Mouse (Mus musculus): Measurements from ENCODE around the gene Arhgef5.

The Arhgef5 gene

GRCm38 (mm10) chr6:43333479-43333878, 68.1 kb downstream of the Arhgef5 start:
- DNase-seq (ENCODE audit: low spot score): no peak

GRCm38 (mm10) chr6:43335619-43336234, 70.3 kb downstream of the Arhgef5 start:
- DNase-seq (ENCODE audit: low spot score): no peak

GRCm38 (mm10) chr6:43337491-43337961, 72.1 kb downstream of the Arhgef5 start:
- no peak for DNase-seq (ENCODE audit: low spot score)

- no peak for DNase-seq (ENCODE audit: low spot score)
These were observed 73.4 kb downstream of the Arhgef5 start for GRCm38 (mm10) chr6:43338804-43339203.
